Mouse (Mus musculus) cerebellum, adult 2 months (tissue): ENCODE data around the gene Gm11437. TPM values are rescaled to one million over a fixed set of nuclear protein-coding genes. Genes with fewer than 3 reads are reported as not detected.

Experiments used
- DNase-seq, 2 experiments: peaks; one replicate each; pipeline ENCODE4 v3.0.0; 2021
- H3K27ac ChIP-seq: fragments of 200-500 bp; 2 replicates; pipeline ENCODE4 v1.5.1; 2012; ENCODE audit warnings: low read length, control low read depth, inconsistent platforms; ENCODE audit not compliant: insufficient read depth
- H3K27me3 ChIP-seq: fragments of 200-500 bp; 2 replicates; pipeline ENCODE4 v1.6.1; 2012; ENCODE audit warnings: inconsistent platforms, mild to moderate bottlenecking, low read length, moderate library complexity; ENCODE audit not compliant: control insufficient read depth, insufficient read depth
- H3K4me1 ChIP-seq: fragments of 200-500 bp; 2 replicates; pipeline ENCODE4 v1.6.1; 2011; ENCODE audit warnings: low read length; ENCODE audit not compliant: control insufficient read depth, insufficient read depth
- H3K4me3 ChIP-seq: fragments of 200-500 bp; replicated peaks from 2 replicates; pipeline ENCODE3; 2011; ENCODE audit warnings: mild to moderate bottlenecking, low read depth, low read length, control low read depth; ENCODE audit not compliant: insufficient read depth
- CTCF ChIP-seq: fragments of 200-500 bp; IDR thresholded peaks from 2 replicates; pipeline ENCODE4 v1.5.1; 2011; ENCODE audit warnings: low read depth, mild to moderate bottlenecking, control low read depth, low read length, moderate library complexity, borderline replicate concordance; ENCODE audit not compliant: insufficient read depth
- POLR2A ChIP-seq: fragments of 200-500 bp; IDR thresholded peaks from 2 replicates; pipeline ENCODE4 v1.6.1; 2011; ENCODE audit warnings: low read length, control low read depth, borderline replicate concordance; ENCODE audit not compliant: insufficient read depth
- WGBS: fragments of 180-500 bp; shearing (Covaris S2); methylation state at CpG from one replicate; pipeline ENCODE4 v1.1.7; 2018; 5-methylcytosine and 5-hydroxymethylcytosine counted together
- polyA plus RNA-seq: library from polyadenylated mRNA; depleted of rRNA; stranded (reverse); fragments of >200 nt; gene quantifications from 2 replicates; pipeline ENCODE4 v1.2.3, GENCODE M21; 2012; rRNA removed

Gm11437 gene
- polyA plus RNA-seq, 1 experiment: not detected

GRCm38 (mm10) chr11:84113623-84114022 is 53.7 kb downstream of the Gm11437 start:
- DNase-seq: no peak
- no peaks in the 10 kb centered on the region for H3K4me1 ChIP-seq
- TF ChIP-seq CTCF (no peak), POLR2A (no peak)
- WGBS: 91% methylated on average over 5 of the region's 5 CpGs
- H3K27me3 ChIP-seq: no peaks in the 10 kb centered on the region
- no peak overlapping the region for H3K4me3 ChIP-seq
- H3K27ac ChIP-seq: no peak overlapping the region

- H3K4me3 ChIP-seq: no peak overlapping the region
- WGBS: 68% methylated on average over 2 of the region's 2 CpGs
- DNase-seq: no peak
- TF ChIP-seq POLR2A (no peak), CTCF (no peak)
- no peaks in the 10 kb centered on the region for H3K4me1 ChIP-seq
- no peak overlapping the region for H3K27ac ChIP-seq
- no peaks in the 10 kb centered on the region for H3K27me3 ChIP-seq
Observed at GRCm38 (mm10) chr11:84107137-84107536, 60.1 kb downstream of the Gm11437 start.

GRCm38 (mm10) chr11:84104036-84104435 is 63.2 kb downstream of the Gm11437 start:
- 84% methylated on average over 6 of the region's 6 CpGs for WGBS

GRCm38 (mm10) chr11:84101182-84101581 is 66.1 kb downstream of the Gm11437 start:
- Histone ChIP-seq H3K4me1 (no peaks in the 10 kb centered on the region), H3K27me3 (no peaks in the 10 kb centered on the region), H3K4me3 (no peak overlapping the region), H3K27ac (no peak overlapping the region)
- TF ChIP-seq CTCF (no peak), POLR2A (no peak)
- DNase-seq: no peak

More at GRCm38 (mm10) chr11:84104036-84104435, 63.2 kb downstream of the Gm11437 start:
- H3K27me3 ChIP-seq: no peaks in the 10 kb centered on the region
- H3K4me3 ChIP-seq: no peak overlapping the region
- DNase-seq: no peak
- no peak overlapping the region for H3K27ac ChIP-seq
- TF ChIP-seq CTCF (no peak), POLR2A (no peak)
- no peaks in the 10 kb centered on the region for H3K4me1 ChIP-seq

Other genes with a start within 250 kb of the Gm11437 start
- 17.8 and 19.6 TPM in 2 replicates for gene Ddx52, start 225.4 kb downstream of the Gm11437 start, polyA plus RNA-seq
- 26.6 and 27.9 TPM in 2 replicates for gene Synrg, start 203.0 kb downstream of the Gm11437 start, polyA plus RNA-seq
- gene Dusp14, start 98.2 kb downstream of the Gm11437 start, polyA plus RNA-seq: 19.6 and 26.0 TPM in 2 replicates
- gene Tada2a, start 37.9 kb downstream of the Gm11437 start, polyA plus RNA-seq: 39.2 and 46.6 TPM in 2 replicates
- gene Acaca, start 37.8 kb downstream of the Gm11437 start, polyA plus RNA-seq: 27.4 and 29.2 TPM in 2 replicates